Mouse (Mus musculus) embryo, embryonic 11.5 days (tissue): Measurements from ENCODE around the gene Hspb11.

Experiments
- DNase-seq: peaks from one replicate; pipeline ENCODE4 v3.0.0-alpha.2; 2012; ENCODE audit warnings: low read depth, low spot score

Hspb11 gene

GRCm38 (mm10) chr4:107250494-107250893 is 2.9 kb upstream of the Hspb11 start:
- DNase-seq: peak; percentile 29

DNA sequence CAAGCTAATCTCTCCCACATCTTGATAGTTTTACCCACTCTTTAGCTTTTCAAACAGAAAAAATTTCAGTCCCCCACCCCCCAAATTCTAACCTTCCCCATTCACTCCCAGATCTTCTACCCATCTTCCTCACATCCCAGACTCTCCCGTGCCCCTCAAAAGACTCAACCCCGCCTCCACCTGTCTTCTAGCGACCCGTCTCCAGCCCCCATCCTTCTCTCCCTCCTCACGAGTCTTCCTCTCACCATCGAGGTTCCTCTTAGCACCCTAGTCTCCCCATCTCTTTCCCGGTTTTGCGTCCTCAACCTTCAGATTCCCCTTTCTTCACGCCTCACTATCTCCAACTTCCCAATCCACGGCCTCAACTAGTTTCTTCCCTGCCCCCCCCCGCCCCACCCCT is 871 bp upstream of the Hspb11 start:
- DNase-seq: no peak

DNA sequence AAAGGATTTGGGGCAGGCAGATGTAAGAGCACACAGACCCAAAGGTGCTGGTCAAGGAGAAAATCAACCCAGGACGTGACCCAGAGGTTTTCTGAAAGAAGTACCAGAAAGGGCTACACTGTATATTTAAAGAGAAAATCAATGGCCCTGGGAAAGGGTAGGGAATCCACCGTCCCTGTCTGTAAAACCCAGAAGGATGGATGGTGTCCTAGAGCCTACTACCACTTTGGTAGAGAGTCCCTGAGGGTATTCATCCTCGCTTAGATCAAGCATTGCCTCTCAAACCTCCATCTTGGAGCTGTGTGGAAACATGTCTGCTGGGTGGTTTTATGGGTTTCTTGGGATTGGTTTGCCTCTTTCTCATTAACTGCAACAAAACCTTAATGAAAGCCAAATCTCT is 1.0 kb downstream of the Hspb11 start:
- DNase-seq: no peak

GRCm38 (mm10) chr4:107260001-107260400 is 6.6 kb downstream of the Hspb11 start:
- DNase-seq: no peak

GRCm38 (mm10) chr4:107273683-107274082 is 20.3 kb downstream of the Hspb11 start:
- no peak for DNase-seq

GRCm38 (mm10) chr4:107274511-107274910 is 21.1 kb downstream of the Hspb11 start:
- no peak for DNase-seq

GRCm38 (mm10) chr4:107278188-107278707 is 24.9 kb downstream of the Hspb11 start:
- DNase-seq: no peak

- no peak for DNase-seq
Observed at GRCm38 (mm10) chr4:107280843-107281475, 27.6 kb downstream of the Hspb11 start.

GRCm38 (mm10) chr4:107285446-107286200 is 32.2 kb downstream of the Hspb11 start:
- DNase-seq: no peak

- no peak for DNase-seq
Observed at GRCm38 (mm10) chr4:107286386-107286785, 33.0 kb downstream of the Hspb11 start.

GRCm38 (mm10) chr4:107287517-107287916 is 34.1 kb downstream of the Hspb11 start:
- no peak for DNase-seq

DNA sequence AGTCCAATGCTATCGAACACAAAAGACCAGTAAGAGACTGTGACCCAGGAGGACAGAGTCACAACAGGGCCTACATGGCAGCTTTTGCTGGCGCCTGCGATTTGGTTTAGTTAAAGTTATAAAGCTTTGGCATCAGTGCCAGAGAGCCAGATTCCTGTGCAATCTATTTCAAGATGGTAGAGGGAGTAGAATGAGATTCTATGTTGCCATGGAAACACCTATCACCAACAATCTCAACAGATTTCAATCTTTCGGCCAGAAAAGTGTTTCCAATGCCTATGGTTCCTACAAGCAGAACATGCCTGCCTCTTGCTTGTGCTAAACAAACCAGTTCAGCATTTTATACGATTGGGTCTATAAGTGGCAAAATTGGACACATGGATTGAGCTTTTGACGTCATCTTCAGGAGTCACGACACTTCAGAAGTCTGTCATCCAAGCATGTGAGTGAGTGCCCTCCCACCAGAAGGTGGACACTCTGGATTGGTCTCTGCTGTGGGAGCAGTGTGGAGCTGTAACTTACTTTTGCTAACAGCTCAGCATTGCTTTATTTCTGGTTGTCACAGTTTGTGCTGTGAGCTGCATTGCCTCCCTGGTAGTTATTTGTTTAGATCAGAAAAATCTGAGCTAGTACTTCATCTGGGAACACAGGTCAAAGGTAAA is 38.3 kb downstream of the Hspb11 start:
- DNase-seq: no peak

GRCm38 (mm10) chr4:107292273-107292662 is 38.9 kb downstream of the Hspb11 start:
- DNase-seq: no peak

DNA sequence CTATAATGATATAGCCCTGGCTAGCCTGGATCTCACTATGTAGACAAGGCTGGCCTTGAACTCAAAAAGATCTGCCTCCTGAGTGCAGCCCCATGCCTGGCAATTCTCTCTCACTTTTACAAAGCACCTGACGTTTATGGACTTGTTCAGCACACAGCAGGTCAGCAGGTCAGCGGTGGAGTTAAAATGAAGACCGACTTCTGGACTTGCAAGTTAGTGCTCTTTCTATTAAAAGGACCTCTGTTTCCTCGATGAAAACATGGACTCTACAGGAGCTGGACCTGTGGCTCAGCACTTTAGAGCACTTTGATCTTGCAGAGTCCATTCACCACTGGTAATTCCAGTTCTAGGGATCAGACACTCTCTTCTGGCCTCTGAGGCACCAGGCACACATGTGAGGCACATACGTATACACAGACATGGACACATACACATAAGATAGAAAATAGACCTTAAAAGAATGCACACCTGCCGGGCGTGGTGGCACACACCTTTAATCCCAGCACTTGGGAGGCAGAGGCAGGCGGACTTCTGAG is 44.7 kb downstream of the Hspb11 start:
- DNase-seq: no peak

- no peak for DNase-seq
Observed at GRCm38 (mm10) chr4:107299779-107300340, 46.5 kb downstream of the Hspb11 start.

- DNase-seq: no peak
Observed at GRCm38 (mm10) chr4:107300371-107300770, 47.0 kb downstream of the Hspb11 start.

DNA sequence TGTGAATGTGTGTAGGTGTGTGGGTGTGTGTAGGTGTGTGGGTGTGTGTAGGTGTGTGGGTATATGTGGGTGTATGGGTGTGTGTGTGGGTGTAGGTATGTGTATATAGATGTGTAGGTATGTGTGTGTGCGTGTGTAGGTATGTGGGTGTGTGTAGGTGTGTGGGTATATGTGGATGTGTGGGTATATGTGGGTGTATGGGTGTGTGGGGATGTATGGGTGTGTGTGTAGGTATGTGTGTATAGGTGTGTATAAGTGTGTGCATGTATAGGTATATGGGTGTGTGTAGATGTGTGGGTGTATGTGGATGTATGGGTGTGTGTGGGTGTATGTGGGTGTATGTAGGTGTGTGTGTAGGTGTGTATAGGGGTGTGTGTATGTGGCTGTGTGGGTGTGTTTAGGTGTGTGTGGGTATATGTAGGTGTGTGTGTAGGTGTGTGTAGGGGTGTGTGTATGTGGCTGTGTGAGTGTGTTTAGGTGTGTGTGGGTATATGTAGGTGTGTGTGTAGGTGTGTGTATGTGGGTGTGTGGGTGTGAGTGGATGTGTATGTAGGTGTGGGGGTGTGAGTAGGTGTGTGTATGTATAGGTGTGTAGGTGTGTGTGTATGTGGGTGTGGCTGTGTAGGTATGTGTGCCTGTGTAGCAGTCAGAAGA is 47.6 kb downstream of the Hspb11 start:
- DNase-seq: no peak

GRCm38 (mm10) chr4:107302221-107302620 is 48.8 kb downstream of the Hspb11 start:
- DNase-seq: no peak

DNA sequence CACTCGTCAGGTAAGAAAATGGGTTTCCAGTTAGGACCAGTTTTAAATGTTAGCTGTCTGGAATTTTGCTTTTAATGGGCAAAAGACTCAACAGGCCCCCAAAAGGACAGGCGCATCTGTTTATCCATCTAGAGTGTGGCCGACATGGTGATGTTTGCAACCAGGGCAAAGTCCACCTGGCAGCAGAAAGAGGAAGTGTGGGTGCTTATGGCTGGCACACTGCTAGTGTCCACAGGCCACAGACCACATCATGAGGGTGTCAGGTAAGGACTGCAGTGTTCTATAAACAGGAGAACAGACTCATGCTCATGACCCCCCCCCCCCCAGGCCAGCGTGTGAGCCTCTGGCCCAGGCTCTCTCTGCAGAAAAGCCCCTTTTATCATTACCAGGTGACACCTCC is 49.4 kb downstream of the Hspb11 start:
- DNase-seq: no peak

DNA sequence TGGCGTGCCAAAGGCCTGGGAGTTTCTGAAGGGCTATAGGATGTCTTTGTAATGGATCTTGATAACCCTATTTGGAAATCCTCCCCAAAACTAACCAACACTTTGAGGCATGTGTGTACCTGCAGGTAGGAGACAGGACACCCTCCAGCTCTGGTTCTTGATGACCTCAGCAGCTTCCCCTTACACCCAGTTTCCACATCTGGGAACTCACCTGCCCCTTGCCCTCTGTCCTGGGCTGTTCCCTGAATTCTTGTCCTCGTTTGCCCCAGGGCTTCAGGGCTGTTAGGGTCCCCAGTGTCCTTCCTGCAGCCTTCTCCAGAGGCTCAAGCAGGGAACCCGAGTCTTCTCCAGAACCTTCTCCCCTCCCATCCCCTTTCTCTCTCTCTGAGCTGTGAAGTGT is 50.1 kb downstream of the Hspb11 start:
- DNase-seq: no peak

DNA sequence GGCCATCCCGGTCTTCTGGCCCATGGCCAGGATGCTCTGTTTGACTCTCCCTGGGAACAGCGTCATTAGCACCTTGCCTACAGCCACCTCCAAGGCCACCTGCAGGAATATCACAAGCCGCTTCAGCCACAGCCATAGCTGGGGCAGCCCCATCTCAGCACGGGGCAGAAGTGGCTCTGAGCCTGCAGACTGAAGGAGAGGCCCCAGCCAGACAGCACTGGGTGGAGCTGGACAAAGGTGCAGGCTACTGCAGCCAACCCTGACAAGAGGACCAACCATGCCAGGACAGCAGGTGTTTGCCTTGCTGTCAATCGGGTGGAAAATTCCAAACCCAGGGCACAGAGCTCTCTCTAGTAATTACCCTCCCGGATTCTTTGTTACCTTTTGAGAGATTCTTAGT is 53.6 kb downstream of the Hspb11 start, which contains the start of gene Dio1:
TSS of gene Dio1 (minus strand) at position 204 of the 400 bp plus-strand sequence.
- no peak for DNase-seq
